Mouse (Mus musculus): ENCODE measurements around the gene Dusp14. TPM values are rescaled to one million over a fixed set of nuclear protein-coding genes. Genes with fewer than 3 reads are reported as not detected.

Gene Dusp14
- polyA plus RNA-seq, 1 experiment from 2014 or later = 9.0 TPM

- peaks cover 3% of the 10 kb centered on the region; the same call in 1 of the 2 replicates for H3K27me3 ChIP-seq (ENCODE audit: control insufficient read depth, insufficient read depth, low read length)
- H3K4me1 ChIP-seq (ENCODE audit: control insufficient read depth, insufficient read depth, low read length) = no peaks in the 10 kb centered on the region
- WGBS = 83% methylated on average over 6 of the region's 6 CpGs
- H3K9ac ChIP-seq (replicated peaks; ENCODE audit: low read length) = no peak overlapping the region
- ATAC-seq (ENCODE audit: low FRiP score, low TSS enrichment) (no peak), DNase-seq (no peak)
- H3K36me3 ChIP-seq (ENCODE audit: control insufficient read depth, insufficient read depth, low read length) = no peaks in the 10 kb centered on the region
- no peaks in the 10 kb centered on the region for H3K9me3 ChIP-seq (ENCODE audit: control insufficient read depth, low read length)
- no peak overlapping the region for H3K4me2 ChIP-seq (ENCODE audit: low read length)
- no peak overlapping the region for H3K4me3 ChIP-seq (replicated peaks; ENCODE audit: low read depth, low read length)
- H3K27ac ChIP-seq (replicated peaks; ENCODE audit: low read depth, low read length) = no peak overlapping the region
Measured at GRCm38 (mm10) chr11:84060635-84061034, 8.4 kb downstream of the Dusp14 start.

- no peak overlapping the region for H3K9ac ChIP-seq (replicated peaks; ENCODE audit: low read length)
- DNase-seq (no peak), ATAC-seq (ENCODE audit: low FRiP score, low TSS enrichment) (no peak)
- 96% methylated on average over 2 of the region's 2 CpGs for WGBS
- H3K27ac ChIP-seq (replicated peaks; ENCODE audit: low read depth, low read length) = no peak overlapping the region
- H3K4me3 ChIP-seq (replicated peaks; ENCODE audit: low read depth, low read length) = no peak overlapping the region
- H3K4me1 ChIP-seq (ENCODE audit: control insufficient read depth, insufficient read depth, low read length) = no peaks in the 10 kb centered on the region
- no peaks in the 10 kb centered on the region for H3K27me3 ChIP-seq (ENCODE audit: control insufficient read depth, insufficient read depth, low read length)
- no peaks in the 10 kb centered on the region for H3K36me3 ChIP-seq (ENCODE audit: control insufficient read depth, insufficient read depth, low read length)
- no peaks in the 10 kb centered on the region for H3K9me3 ChIP-seq (ENCODE audit: control insufficient read depth, low read length)
- no peak overlapping the region for H3K4me2 ChIP-seq (ENCODE audit: low read length)
Measured at GRCm38 (mm10) chr11:84059784-84060183, 9.3 kb downstream of the Dusp14 start.

- no peak overlapping the region for H3K27ac ChIP-seq (replicated peaks; ENCODE audit: low read depth, low read length)
- no peak overlapping the region for H3K4me3 ChIP-seq (replicated peaks; ENCODE audit: low read depth, low read length)
- no peaks in the 10 kb centered on the region for H3K27me3 ChIP-seq (ENCODE audit: control insufficient read depth, insufficient read depth, low read length)
- WGBS = 93% methylated on average over 2 of the region's 2 CpGs
- H3K4me2 ChIP-seq (ENCODE audit: low read length) = no peak overlapping the region
- 0 out of 2 replicates have a peak, but pooled peaks cover 6% of the 10 kb centered on the region for H3K4me1 ChIP-seq (ENCODE audit: control insufficient read depth, insufficient read depth, low read length)
- H3K9me3 ChIP-seq (ENCODE audit: control insufficient read depth, low read length) = no peaks in the 10 kb centered on the region
- no peak for ATAC-seq (ENCODE audit: low FRiP score, low TSS enrichment)
- no peak overlapping the region for H3K9ac ChIP-seq (replicated peaks; ENCODE audit: low read length)
- DNase-seq = no peak
- no peaks in the 10 kb centered on the region for H3K36me3 ChIP-seq (ENCODE audit: control insufficient read depth, insufficient read depth, low read length)
Measured at GRCm38 (mm10) chr11:84057418-84057817, 11.6 kb downstream of the Dusp14 start.

GRCm38 (mm10) chr11:84053524-84054163 is 15.4 kb downstream of the Dusp14 start:
- H3K27ac ChIP-seq (replicated peaks; ENCODE audit: low read depth, low read length) = peak overlapping the region; percentile 1; the same call in 1 of the 2 replicates
- DNase-seq = peak; percentile 62
- peak; percentile 48; the same call in 1 of the 2 replicates for ATAC-seq (ENCODE audit: low FRiP score, low TSS enrichment)

GRCm38 (mm10) chr11:84053055-84053454 is 16.0 kb downstream of the Dusp14 start:
- WGBS = 85% methylated on average over 7 of the region's 7 CpGs
- no peak for DNase-seq

More at GRCm38 (mm10) chr11:84053524-84054163, 15.4 kb downstream of the Dusp14 start:
- Histone ChIP-seq H3K9ac (replicated peaks; ENCODE audit: low read length) (no peak overlapping the region), H3K4me3 (replicated peaks; ENCODE audit: low read depth, low read length) (no peak overlapping the region), H3K36me3 (ENCODE audit: control insufficient read depth, insufficient read depth, low read length) (no peaks in the 10 kb centered on the region), H3K27me3 (ENCODE audit: control insufficient read depth, insufficient read depth, low read length) (no peaks in the 10 kb centered on the region), H3K4me2 (ENCODE audit: low read length) (no peak overlapping the region), H3K9me3 (ENCODE audit: control insufficient read depth, low read length) (no peaks in the 10 kb centered on the region), H3K4me1 (ENCODE audit: control insufficient read depth, insufficient read depth, low read length) (0 out of 2 replicates have a peak, but pooled peaks cover 6% of the 10 kb centered on the region)
- 50% methylated on average over 10 of the region's 10 CpGs for WGBS

GRCm38 (mm10) chr11:84048411-84048810 is 20.6 kb downstream of the Dusp14 start:
- Histone ChIP-seq H3K36me3 (ENCODE audit: control insufficient read depth, insufficient read depth, low read length) (no peaks in the 10 kb centered on the region), H3K9me3 (ENCODE audit: control insufficient read depth, low read length) (no peaks in the 10 kb centered on the region), H3K4me3 (replicated peaks; ENCODE audit: low read depth, low read length) (no peak overlapping the region), H3K27ac (replicated peaks; ENCODE audit: low read depth, low read length) (no peak overlapping the region), H3K4me1 (ENCODE audit: control insufficient read depth, insufficient read depth, low read length) (peaks cover 12% of the 10 kb centered on the region), H3K4me2 (ENCODE audit: low read length) (no peak overlapping the region), H3K9ac (replicated peaks; ENCODE audit: low read length) (no peak overlapping the region), H3K27me3 (ENCODE audit: control insufficient read depth, insufficient read depth, low read length) (no peaks in the 10 kb centered on the region)
- DNase-seq (peak; percentile 39), ATAC-seq (ENCODE audit: low FRiP score, low TSS enrichment) (no peak)
- WGBS = 54% methylated on average over 10 of the region's 10 CpGs

More at GRCm38 (mm10) chr11:84053055-84053454, 16.0 kb downstream of the Dusp14 start:
- H3K4me2 ChIP-seq (ENCODE audit: low read length) = no peak overlapping the region
- no peak overlapping the region for H3K27ac ChIP-seq (replicated peaks; ENCODE audit: low read depth, low read length)
- no peak overlapping the region for H3K4me3 ChIP-seq (replicated peaks; ENCODE audit: low read depth, low read length)
- H3K9me3 ChIP-seq (ENCODE audit: control insufficient read depth, low read length) = no peaks in the 10 kb centered on the region
- no peak overlapping the region for H3K9ac ChIP-seq (replicated peaks; ENCODE audit: low read length)
- 0 out of 2 replicates have a peak, but pooled peaks cover 6% of the 10 kb centered on the region for H3K4me1 ChIP-seq (ENCODE audit: control insufficient read depth, insufficient read depth, low read length)
- no peak for ATAC-seq (ENCODE audit: low FRiP score, low TSS enrichment)
- no peaks in the 10 kb centered on the region for H3K27me3 ChIP-seq (ENCODE audit: control insufficient read depth, insufficient read depth, low read length)
- H3K36me3 ChIP-seq (ENCODE audit: control insufficient read depth, insufficient read depth, low read length) = no peaks in the 10 kb centered on the region

- WGBS = 70% methylated on average over 4 of the region's 4 CpGs
- no peak overlapping the region for H3K4me3 ChIP-seq (replicated peaks; ENCODE audit: low read depth, low read length)
- DNase-seq (no peak), ATAC-seq (ENCODE audit: low FRiP score, low TSS enrichment) (no peak)
- no peak overlapping the region for H3K27ac ChIP-seq (replicated peaks; ENCODE audit: low read depth, low read length)
- H3K9me3 ChIP-seq (ENCODE audit: control insufficient read depth, low read length) = no peaks in the 10 kb centered on the region
- H3K4me1 ChIP-seq (ENCODE audit: control insufficient read depth, insufficient read depth, low read length) = peaks cover 23% of the 10 kb centered on the region
- no peaks in the 10 kb centered on the region for H3K27me3 ChIP-seq (ENCODE audit: control insufficient read depth, insufficient read depth, low read length)
- no peak overlapping the region for H3K4me2 ChIP-seq (ENCODE audit: low read length)
- H3K9ac ChIP-seq (replicated peaks; ENCODE audit: low read length) = no peak overlapping the region
- no peaks in the 10 kb centered on the region for H3K36me3 ChIP-seq (ENCODE audit: control insufficient read depth, insufficient read depth, low read length)
Measured at GRCm38 (mm10) chr11:84047270-84047669, 21.8 kb downstream of the Dusp14 start.

GRCm38 (mm10) chr11:84044988-84045387 is 24.1 kb downstream of the Dusp14 start:
- 31% methylated on average over 1 of the region's 1 CpGs for WGBS
- Histone ChIP-seq H3K4me3 (replicated peaks; ENCODE audit: low read depth, low read length) (no peak overlapping the region), H3K4me2 (ENCODE audit: low read length) (no peak overlapping the region), H3K36me3 (ENCODE audit: control insufficient read depth, insufficient read depth, low read length) (peaks cover 17% of the 10 kb centered on the region), H3K4me1 (ENCODE audit: control insufficient read depth, insufficient read depth, low read length) (peaks cover 23% of the 10 kb centered on the region), H3K27me3 (ENCODE audit: control insufficient read depth, insufficient read depth, low read length) (peaks cover 9% of the 10 kb centered on the region; the same call in 1 of the 2 replicates), H3K9me3 (ENCODE audit: control insufficient read depth, low read length) (no peaks in the 10 kb centered on the region), H3K9ac (replicated peaks; ENCODE audit: low read length) (no peak overlapping the region), H3K27ac (replicated peaks; ENCODE audit: low read depth, low read length) (no peak overlapping the region)
- DNase-seq (no peak), ATAC-seq (ENCODE audit: low FRiP score, low TSS enrichment) (no peak)
